Mouse (Mus musculus): ENCODE measurements around the gene Olfr263. TPM values are rescaled to one million over a fixed set of nuclear protein-coding genes. Genes with fewer than 3 reads are reported as not detected.
A peak's percentile ranks its signal among the peaks of the same experiment; 100 is the strongest.

Gene Olfr263
- polyA plus RNA-seq, 1 experiment from 2014 or later = not detected

DNA sequence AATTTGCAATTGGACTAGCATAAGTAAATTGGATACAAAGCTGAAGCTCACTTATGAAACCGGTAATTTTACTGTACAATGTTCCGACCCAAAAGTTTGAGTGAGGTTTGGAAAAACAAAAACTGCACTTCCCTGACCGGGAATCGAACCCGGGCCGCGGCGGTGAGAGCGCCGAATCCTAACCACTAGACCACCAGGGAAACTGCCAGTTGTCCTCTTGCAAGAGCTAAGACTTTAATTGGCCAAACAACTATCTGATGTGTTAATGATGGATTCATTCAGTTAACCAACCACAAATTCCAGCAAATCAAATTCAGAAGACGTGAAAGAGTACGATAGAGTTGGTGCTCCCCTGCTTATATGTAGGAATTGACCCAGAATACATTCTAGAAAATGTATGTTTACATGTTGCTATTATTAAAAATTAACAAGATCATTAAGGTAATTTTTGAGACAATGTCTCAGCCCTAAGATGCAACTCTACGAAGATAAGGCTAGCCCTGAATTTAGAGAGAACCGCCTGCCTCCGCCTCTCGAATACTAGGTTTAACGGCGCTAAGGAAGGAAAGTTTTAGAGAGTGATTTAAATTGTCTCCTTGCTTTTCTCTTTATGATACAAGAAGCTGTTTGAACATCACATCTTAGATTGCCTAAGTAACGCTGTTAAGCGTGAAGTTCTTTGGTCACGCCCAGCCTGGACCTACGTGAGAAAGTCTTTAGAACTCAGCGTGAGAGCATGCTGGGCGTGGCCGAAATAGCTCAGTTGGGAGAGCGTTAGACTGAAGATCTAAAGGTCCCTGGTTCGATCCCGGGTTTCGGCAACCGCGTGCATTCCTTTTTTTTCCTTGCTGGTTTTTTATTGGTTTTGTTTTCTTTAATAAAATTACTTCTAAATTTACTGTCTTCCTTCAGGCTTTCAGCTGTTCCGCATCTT is 31.5 kb downstream of the Olfr263 start:
- Histone ChIP-seq H3K27ac (no peak overlapping the region), H3K4me2 (replicated peaks) (peak overlapping the region; percentile 72), H3K4me3 (replicated peaks) (peak overlapping the region; percentile 57), H3K4me1 (replicated peaks) (no peaks in the 10 kb centered on the region), H3K9ac (no peak overlapping the region), H3K9me3 (no peaks in the 10 kb centered on the region), H3K27me3 (replicated peaks) (no peaks in the 10 kb centered on the region), H3K36me3 (no peaks in the 10 kb centered on the region)
- WGBS = under 1% methylated on average over 32 of the region's 32 CpGs
- ATAC-seq = peak; percentile 90

DNA sequence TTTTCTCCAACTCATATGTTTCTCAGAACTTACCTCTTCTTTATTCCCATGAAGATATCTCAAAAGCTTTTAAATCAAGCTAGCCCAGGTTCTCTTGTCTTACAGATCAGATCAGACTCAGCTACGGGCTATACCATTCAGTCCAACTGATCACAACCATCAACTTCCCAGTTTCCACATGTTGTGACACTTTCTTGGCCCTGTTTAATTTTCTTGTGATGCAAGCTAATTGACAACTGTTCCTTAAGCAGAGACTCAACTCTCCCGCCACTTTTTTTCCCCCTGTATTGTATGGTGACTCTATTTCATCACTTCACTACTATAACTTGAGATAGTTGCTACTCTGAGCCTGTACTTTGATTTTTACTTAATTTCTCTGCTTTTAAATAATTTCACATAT is 32.2 kb downstream of the Olfr263 start:
- peak; percentile 27 for ATAC-seq
- Histone ChIP-seq H3K27me3 (replicated peaks) (no peaks in the 10 kb centered on the region), H3K27ac (no peak overlapping the region), H3K4me3 (replicated peaks) (peak overlapping the region; percentile 57; the same call in 1 of the 2 replicates), H3K4me2 (replicated peaks) (peak overlapping the region; percentile 47), H3K4me1 (replicated peaks) (no peaks in the 10 kb centered on the region), H3K9me3 (no peaks in the 10 kb centered on the region), H3K36me3 (no peaks in the 10 kb centered on the region), H3K9ac (no peak overlapping the region)
- 44% methylated on average over 2 of the region's 2 CpGs for WGBS

DNA sequence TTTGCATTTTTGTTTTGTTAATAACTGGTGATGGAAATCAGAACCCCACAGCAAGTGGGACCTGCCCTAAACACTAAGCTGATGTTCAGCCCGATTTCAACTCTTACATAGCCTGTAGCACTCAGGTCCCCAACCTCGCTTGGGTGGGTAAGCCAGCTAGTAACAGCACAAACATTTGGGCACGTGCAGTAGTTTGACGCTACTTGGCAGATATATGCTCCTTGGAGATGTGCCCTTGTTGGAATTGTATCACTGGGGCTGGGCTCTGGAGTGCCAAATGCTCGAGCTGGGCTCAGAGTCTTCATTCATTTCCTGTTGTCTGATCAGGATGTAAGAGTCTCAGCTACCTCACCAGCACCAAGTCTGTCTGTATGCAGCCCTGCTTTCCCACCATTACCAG is 33.2 kb downstream of the Olfr263 start:
- H3K36me3 ChIP-seq = no peaks in the 10 kb centered on the region
- H3K4me2 ChIP-seq (replicated peaks) = no peak overlapping the region
- no peak overlapping the region for H3K27ac ChIP-seq
- no peak overlapping the region for H3K9ac ChIP-seq
- H3K9me3 ChIP-seq = no peaks in the 10 kb centered on the region
- 60% methylated on average over 5 of the region's 5 CpGs for WGBS
- H3K4me1 ChIP-seq (replicated peaks) = no peaks in the 10 kb centered on the region
- H3K4me3 ChIP-seq (replicated peaks) = no peak overlapping the region
- no peaks in the 10 kb centered on the region for H3K27me3 ChIP-seq (replicated peaks)
- no peak for ATAC-seq

DNA sequence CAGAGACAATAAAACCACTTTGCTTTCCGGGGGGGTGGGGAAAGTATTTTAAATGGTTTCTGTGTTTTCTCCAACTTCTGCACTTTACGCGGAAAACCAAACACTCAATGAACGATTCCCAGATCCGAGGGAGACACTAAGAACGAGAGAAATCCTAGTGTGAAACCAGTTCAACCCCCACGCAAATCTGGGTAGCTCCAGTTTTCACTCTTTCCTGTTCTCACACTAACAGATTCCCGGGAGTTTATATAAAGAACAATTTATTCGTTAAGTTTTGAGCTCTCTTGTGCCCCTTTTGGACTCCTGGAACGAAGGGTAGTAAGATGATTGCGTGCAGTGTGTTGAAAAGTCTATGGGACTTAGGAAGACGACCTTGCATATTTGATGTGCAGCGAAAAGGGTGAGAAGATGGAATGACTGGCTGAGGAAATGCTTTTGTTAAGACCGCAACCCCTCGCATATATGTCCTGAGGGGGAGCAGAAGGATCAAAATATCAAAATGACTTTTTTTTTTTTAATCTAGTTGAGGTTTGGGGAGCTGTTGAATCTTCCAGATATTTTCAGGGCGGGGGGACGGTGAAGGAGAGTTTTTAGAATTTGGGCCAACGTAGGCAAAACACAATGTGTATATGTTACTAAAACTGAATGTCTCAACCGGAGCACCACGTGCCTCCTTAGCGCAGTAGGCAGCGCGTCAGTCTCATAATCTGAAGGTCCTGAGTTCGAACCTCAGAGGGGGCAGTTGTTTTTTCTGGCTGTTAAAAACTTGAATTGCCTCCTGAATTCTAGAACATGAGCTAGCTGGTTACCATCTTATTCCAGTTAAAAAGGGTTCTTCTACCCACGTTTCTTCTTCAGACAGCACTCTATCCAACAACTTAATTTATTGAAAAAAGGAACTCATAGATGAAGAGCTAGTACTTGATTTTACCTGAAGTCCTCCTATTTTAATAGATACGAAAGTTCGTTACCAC is 37.8 kb downstream of the Olfr263 start:
- H3K27me3 ChIP-seq (replicated peaks) = no peaks in the 10 kb centered on the region
- 1% methylated on average over 27 of the region's 27 CpGs for WGBS
- no peaks in the 10 kb centered on the region for H3K9me3 ChIP-seq
- peak overlapping the region; percentile 46 for H3K4me3 ChIP-seq (replicated peaks)
- peak; percentile 59 for ATAC-seq
- peak overlapping the region; percentile 52; the same call in 1 of the 2 replicates for H3K27ac ChIP-seq
- H3K4me1 ChIP-seq (replicated peaks) = peaks cover 4% of the 10 kb centered on the region; the same call in 1 of the 2 replicates
- H3K9ac ChIP-seq = peak overlapping the region; percentile 37; the same call in 1 of the 2 replicates
- peak overlapping the region; percentile 72 for H3K4me2 ChIP-seq (replicated peaks)
- H3K36me3 ChIP-seq = no peaks in the 10 kb centered on the region

DNA sequence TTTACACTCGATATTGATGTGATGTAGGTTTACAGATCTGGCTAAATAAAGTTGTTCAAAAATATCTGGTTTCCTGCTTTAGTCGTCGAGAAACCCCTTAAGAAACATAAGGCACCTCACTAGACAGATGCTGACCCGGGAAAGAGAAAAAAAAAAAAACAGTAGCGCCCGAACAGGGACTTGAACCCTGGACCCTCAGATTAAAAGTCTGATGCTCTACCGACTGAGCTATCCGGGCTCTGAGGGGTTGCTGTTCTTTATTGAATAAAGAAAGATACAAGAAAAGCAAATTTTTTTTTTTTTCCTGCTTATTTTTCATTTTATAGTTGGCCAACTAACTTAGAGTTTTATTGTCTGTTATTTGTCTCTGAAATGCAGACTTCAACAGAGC is 38.5 kb downstream of the Olfr263 start:
- peak; percentile 54 for ATAC-seq
- H3K9ac ChIP-seq = no peak overlapping the region

DNA sequence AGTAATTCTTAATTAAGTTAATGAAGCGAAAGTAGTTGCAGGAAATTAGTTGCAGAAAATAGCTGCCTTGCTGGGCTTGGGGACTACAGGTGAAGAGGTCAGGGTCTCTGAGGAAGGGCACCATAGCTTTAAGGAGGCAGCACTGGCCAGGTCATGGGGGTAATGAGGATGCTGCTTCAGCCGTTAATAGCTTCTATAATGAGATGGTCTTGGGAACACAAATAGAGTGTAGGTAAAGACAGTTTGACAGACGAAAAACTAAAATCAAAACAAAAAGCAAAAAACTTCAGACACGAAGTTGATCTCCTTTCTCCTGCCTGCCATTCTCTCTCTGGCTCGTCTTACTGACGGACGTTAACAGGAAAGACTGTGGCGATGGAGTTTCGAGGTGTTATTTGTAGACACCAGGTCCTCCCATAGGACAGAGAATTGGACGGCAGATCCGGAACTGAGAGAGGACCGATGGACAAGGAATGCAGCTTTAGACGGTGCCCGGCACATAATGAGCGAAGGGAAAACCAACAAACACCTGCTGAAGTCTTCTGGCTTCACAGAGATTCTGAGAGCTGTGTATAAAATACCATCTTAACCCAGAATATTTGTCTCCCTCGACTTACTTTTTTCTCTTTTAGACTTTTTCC is 39.1 kb downstream of the Olfr263 start:
- WGBS = under 1% methylated on average over 16 of the region's 16 CpGs
- Histone ChIP-seq H3K9ac (peak overlapping the region; percentile 50), H3K4me1 (replicated peaks) (peaks cover 4% of the 10 kb centered on the region; the same call in 1 of the 2 replicates), H3K27ac (no peak overlapping the region), H3K27me3 (replicated peaks) (no peaks in the 10 kb centered on the region), H3K9me3 (no peaks in the 10 kb centered on the region), H3K4me2 (replicated peaks) (peak overlapping the region; percentile 72), H3K4me3 (replicated peaks) (peak overlapping the region; percentile 46), H3K36me3 (no peaks in the 10 kb centered on the region)
- ATAC-seq = no peak

More for the DNA sequence above, 38.5 kb downstream of the Olfr263 start:
- H3K36me3 ChIP-seq = no peaks in the 10 kb centered on the region
- under 1% methylated on average over 8 of the region's 8 CpGs for WGBS
- H3K4me3 ChIP-seq (replicated peaks) = peak overlapping the region; percentile 46
- H3K4me2 ChIP-seq (replicated peaks) = peak overlapping the region; percentile 72
- no peaks in the 10 kb centered on the region for H3K27me3 ChIP-seq (replicated peaks)
- H3K4me1 ChIP-seq (replicated peaks) = peaks cover 4% of the 10 kb centered on the region; the same call in 1 of the 2 replicates
- H3K9me3 ChIP-seq = no peaks in the 10 kb centered on the region
- H3K27ac ChIP-seq = no peak overlapping the region

DNA sequence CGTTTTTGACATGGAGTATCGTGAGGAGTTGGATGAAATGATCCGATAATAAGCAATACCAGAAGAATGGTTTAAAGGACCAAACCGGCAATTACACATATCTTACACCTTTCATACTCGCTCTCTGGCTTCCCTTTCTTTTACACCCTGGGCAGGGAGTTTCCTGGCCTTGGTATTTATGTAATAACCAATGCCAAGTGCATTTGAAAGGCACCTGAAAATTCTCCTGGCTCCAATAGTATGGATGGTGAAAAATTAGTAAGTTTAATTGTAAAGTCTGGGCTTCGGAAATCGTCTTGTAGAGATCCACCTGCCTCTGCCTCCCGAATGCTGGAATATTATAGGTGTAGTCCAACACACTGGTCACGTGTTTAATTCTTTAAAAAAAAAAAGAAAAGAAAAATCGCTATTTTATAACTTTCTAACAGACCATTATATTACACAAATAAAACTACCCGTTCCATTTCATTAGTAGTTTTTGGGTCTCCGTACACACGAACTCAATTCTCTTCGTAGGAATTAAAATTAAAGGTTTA is 39.8 kb downstream of the Olfr263 start:
- no peak for ATAC-seq
- Histone ChIP-seq H3K9ac (no peak overlapping the region), H3K27ac (no peak overlapping the region), H3K4me2 (replicated peaks) (peak overlapping the region; percentile 72), H3K9me3 (no peaks in the 10 kb centered on the region), H3K36me3 (no peaks in the 10 kb centered on the region), H3K4me1 (replicated peaks) (peaks cover 4% of the 10 kb centered on the region; the same call in 1 of the 2 replicates), H3K27me3 (replicated peaks) (no peaks in the 10 kb centered on the region), H3K4me3 (replicated peaks) (peak overlapping the region; percentile 51)
- WGBS = 3% methylated on average over 14 of the region's 14 CpGs

DNA sequence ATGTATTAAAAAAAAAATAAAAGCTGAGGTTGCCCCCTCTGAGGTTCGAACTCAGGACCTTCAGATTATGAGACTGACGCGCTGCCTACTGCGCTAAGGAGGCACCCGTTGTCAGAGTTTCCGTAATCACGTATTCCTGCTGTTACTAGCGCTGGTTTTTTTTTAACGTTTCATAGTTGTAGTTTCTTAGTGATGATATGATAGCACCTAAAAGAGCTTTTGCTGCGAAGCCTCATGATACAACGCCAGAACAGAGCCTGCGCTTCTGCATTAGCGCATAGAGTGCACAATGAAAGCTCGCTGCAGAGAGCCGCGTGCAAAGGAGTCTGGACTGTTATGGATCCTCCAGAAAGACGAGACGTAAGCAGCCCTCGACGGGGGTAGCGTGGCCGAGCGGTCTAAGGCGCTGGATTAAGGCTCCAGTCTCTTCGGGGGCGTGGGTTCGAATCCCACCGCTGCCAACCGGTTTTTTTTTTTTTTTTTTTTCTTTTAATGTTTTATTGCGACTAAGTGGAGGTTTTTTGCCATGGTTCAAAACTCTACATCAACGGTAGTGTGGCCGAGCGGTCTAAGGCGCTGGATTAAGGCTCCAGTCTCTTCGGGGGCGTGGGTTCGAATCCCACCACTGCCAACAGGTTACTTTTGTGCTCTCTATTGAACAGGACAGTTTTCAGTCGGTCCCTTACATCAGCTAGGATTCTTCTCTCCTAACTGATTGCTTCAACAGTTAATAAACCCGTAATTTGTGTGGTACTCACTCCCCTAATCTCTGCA is 40.4 kb downstream of the Olfr263 start:
- peak overlapping the region; percentile 51 for H3K4me3 ChIP-seq (replicated peaks)
- H3K9me3 ChIP-seq = no peaks in the 10 kb centered on the region
- no peaks in the 10 kb centered on the region for H3K27me3 ChIP-seq (replicated peaks)
- under 1% methylated on average over 39 of the region's 39 CpGs for WGBS
- H3K4me1 ChIP-seq (replicated peaks) = peaks cover 4% of the 10 kb centered on the region; the same call in 1 of the 2 replicates
- peak; percentile 81 for ATAC-seq
- peak overlapping the region; percentile 72 for H3K4me2 ChIP-seq (replicated peaks)
- peak overlapping the region; percentile 15; the same call in 1 of the 2 replicates for H3K9ac ChIP-seq
- no peaks in the 10 kb centered on the region for H3K36me3 ChIP-seq
- peak overlapping the region; percentile 72; the same call in 1 of the 2 replicates for H3K27ac ChIP-seq

DNA sequence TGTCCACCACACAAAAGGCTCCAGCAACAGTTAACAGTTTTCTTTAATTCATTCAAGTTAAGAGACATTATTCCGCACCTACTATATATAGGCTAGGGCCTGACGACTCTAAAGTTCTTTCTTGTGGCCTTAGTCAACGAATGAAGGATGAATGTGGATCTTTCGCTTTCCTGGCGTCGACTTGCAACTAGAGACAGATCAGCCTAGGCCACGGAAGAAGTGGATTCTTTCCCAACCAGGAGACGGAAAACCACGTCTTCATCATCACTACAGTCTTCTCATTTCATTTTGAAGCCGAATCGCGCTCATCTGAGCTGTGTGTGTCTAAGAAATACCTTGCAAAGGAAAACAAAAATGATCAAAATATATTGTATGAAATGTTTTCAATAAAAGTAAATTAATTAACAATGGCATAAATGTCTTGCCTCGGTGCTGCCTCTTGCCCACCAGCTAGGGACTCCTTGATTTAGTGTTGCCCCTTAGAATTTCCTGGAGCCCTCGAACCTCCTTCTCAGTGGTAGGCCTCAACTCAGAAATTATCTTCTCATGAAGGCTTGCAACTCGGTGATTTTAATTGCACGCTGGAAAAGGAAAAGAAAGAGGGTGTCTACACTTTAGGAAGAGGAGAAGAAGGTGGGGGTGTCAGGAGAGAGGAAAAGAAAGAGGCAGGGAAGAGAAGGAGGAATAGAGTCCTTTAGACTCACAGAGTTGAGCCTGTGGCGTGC is 41.2 kb downstream of the Olfr263 start:
- 59% methylated on average over 17 of the region's 17 CpGs for WGBS
- no peak overlapping the region; the same call in 1 of the 2 replicates for H3K9ac ChIP-seq

DNA sequence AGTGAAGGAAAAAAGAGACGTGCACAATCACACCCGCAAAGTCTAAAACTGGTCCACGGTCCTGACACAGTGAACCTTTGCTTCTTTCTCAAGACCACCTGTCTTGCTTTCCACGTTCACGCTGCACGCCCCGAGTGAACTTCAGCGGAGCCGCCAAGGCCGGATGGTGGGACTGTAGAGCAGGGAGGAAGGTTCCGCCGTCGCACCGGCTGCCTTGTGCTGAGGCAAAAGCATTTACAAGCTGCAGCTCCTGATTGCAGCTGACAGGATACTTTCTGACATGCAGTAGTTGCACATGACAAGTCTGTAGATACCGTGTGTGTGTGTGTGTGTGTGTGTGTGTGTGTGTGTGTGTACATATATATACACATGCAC is 41.7 kb downstream of the Olfr263 start:
- H3K9ac ChIP-seq = no peak overlapping the region; the same call in 1 of the 2 replicates
- no peaks in the 10 kb centered on the region for H3K9me3 ChIP-seq
- peaks cover 4% of the 10 kb centered on the region; the same call in 1 of the 2 replicates for H3K4me1 ChIP-seq (replicated peaks)
- 16% methylated on average over 15 of the region's 15 CpGs for WGBS
- no peaks in the 10 kb centered on the region for H3K36me3 ChIP-seq
- H3K4me2 ChIP-seq (replicated peaks) = peak overlapping the region; percentile 56
- H3K27me3 ChIP-seq (replicated peaks) = no peaks in the 10 kb centered on the region
- H3K4me3 ChIP-seq (replicated peaks) = peak overlapping the region; percentile 40
- 0 out of 2 replicates have a peak overlapping the region, but pooled peaks have one; percentile 20 for H3K27ac ChIP-seq
- no peak for ATAC-seq

More for the DNA sequence above, 41.2 kb downstream of the Olfr263 start:
- no peaks in the 10 kb centered on the region for H3K27me3 ChIP-seq (replicated peaks)
- peak overlapping the region; percentile 40 for H3K4me3 ChIP-seq (replicated peaks)
- H3K9me3 ChIP-seq = no peaks in the 10 kb centered on the region
- H3K36me3 ChIP-seq = no peaks in the 10 kb centered on the region
- peak overlapping the region; percentile 72 for H3K4me2 ChIP-seq (replicated peaks)
- 0 out of 2 replicates have a peak overlapping the region, but pooled peaks have one; percentile 20 for H3K27ac ChIP-seq
- peaks cover 4% of the 10 kb centered on the region; the same call in 1 of the 2 replicates for H3K4me1 ChIP-seq (replicated peaks)
- no peak for ATAC-seq

Data from intestine, embryonic 15.5 days (tissue).